In the genomic region with DNA sequence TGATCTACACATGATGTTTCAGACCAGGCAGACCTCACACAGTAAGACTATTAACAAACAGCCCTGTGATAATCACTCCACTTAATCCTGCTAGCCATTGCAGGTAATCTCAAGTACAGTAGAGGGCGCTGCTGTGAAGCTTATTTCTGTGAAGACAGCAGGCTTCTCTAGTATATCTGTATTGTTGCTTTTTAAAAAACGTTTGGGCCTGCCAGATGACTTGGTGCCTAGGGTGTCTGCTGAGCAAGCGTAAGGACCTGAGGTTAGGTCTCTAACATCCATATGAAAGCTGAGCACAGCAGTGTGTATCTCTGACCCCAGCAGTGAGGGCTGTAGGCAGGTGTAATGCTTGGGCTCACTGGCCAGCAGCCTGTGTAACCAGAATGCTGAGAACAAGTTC, we compare ENCODE assay signal across 7 mouse cellular contexts.
DNase-seq lines count a peak whose midpoint lies in the region; ATAC-seq and TF ChIP-seq lines count a peak whose summit lies in the region.

No protein-coding gene starts in this region.

- no peak overlapping the region for H3K4me2 ChIP-seq in kidney, embryonic 16.5 days (replicated peaks; ENCODE audit: low read depth, low read length)
- H3K4me2 ChIP-seq in lung, postnatal 0 days (replicated peaks; ENCODE audit: low read depth, low read length), result no peak overlapping the region

- no peak overlapping the region for H3K27ac ChIP-seq in kidney, embryonic 16.5 days (ENCODE audit: low read length)
- H3K27ac ChIP-seq in lung, postnatal 0 days (ENCODE audit: low read length), result no peak overlapping the region

- 0 out of 2 replicates have a peak, but pooled peaks have one; percentile 31 for ATAC-seq in kidney, embryonic 16.5 days (ENCODE audit: low FRiP score, low TSS enrichment)
- ATAC-seq in lung, postnatal 0 days, result peak; percentile 68

- no peak overlapping the region for H3K9ac ChIP-seq in kidney, embryonic 16.5 days (replicated peaks; ENCODE audit: low read length)
- H3K9ac ChIP-seq in lung, postnatal 0 days (replicated peaks; ENCODE audit: low read depth), result no peak overlapping the region

- TF ChIP-seq CTCF in lung, postnatal 0 days (IDR thresholded peaks at IDR 0.05), result peak; percentile 82

- H3K9me3 ChIP-seq in kidney, embryonic 16.5 days (ENCODE audit: low read length), result no peaks in the 10 kb centered on the region
- no peaks in the 10 kb centered on the region for H3K9me3 ChIP-seq in lung, postnatal 0 days (ENCODE audit: low read length)

- H3K27me3 ChIP-seq in kidney, embryonic 16.5 days (ENCODE audit: insufficient read depth, low read length), result no peaks in the 10 kb centered on the region
- H3K27me3 ChIP-seq in lung, postnatal 0 days (replicated peaks; ENCODE audit: insufficient read depth, low read length), result no peaks in the 10 kb centered on the region

- peak; percentile 47 for DNase-seq in urinary bladder, postnatal 14 days (ENCODE audit: low spot score)
- no peak for DNase-seq in urinary bladder, postnatal 4 days (ENCODE audit: low spot score in 2 of 2)
- peak; percentile 10 to 30 for DNase-seq in cerebellum, adult 18-20 months
- DNase-seq in forelimb bud, embryonic 11.5 days (ENCODE audit: low read depth, low spot score), result peak; percentile 60
- peak; percentile 80 for DNase-seq in lung, postnatal 0 days (ENCODE audit: low spot score)
- DNase-seq in skeletal muscle tissue, adult 2 months (ENCODE audit: low read depth, low spot score), result peak; percentile 24

- no peak for TF ChIP-seq EP300 in lung, postnatal 0 days (IDR thresholded peaks at IDR 0.05)

- H3K4me1 ChIP-seq in kidney, embryonic 16.5 days (ENCODE audit: insufficient read depth, low read length), result no peaks in the 10 kb centered on the region; the same call in 1 of the 2 replicates
- H3K4me1 ChIP-seq in lung, postnatal 0 days (ENCODE audit: insufficient read depth, low read depth, low read length), result no peaks in the 10 kb centered on the region

- H3K36me3 ChIP-seq in kidney, embryonic 16.5 days (ENCODE audit: insufficient read depth, low read length), result no peaks in the 10 kb centered on the region
- H3K36me3 ChIP-seq in lung, postnatal 0 days (ENCODE audit: insufficient read depth, low read length), result no peaks in the 10 kb centered on the region

- H3K4me3 ChIP-seq in kidney, embryonic 16.5 days (ENCODE audit: low read length), result no peak overlapping the region
- H3K4me3 ChIP-seq in lung, postnatal 0 days (ENCODE audit: low read depth, low read length), result no peak overlapping the region

- 19% methylated on average over 3 of the region's 3 CpGs for WGBS in kidney, embryonic 16.5 days
- WGBS in lung, postnatal 0 days, result 22% methylated on average over 3 of the region's 3 CpGs

Comparison
In these comparisons a context has a peak if more than half of its experiments do, and no peak if none do; other contexts are left out.
1. DNase-seq: peak in urinary bladder, postnatal 14 days (single experiment), cerebellum, adult 18-20 months (2 of 2), forelimb bud, embryonic 11.5 days (single experiment), lung, postnatal 0 days (single experiment) and skeletal muscle tissue, adult 2 months (single experiment); none in urinary bladder, postnatal 4 days (0 of 2).